Mouse (Mus musculus) macrophage (primary cell): ENCODE data around the gene N4bp2l1. TPM values are rescaled to one million over a fixed set of nuclear protein-coding genes. Genes with fewer than 3 reads are reported as not detected.

Experiments
- H3K27ac ChIP-seq: fragments of 350-480 bp; formaldehyde crosslinking; 2 replicates; pipeline ENCODE4 v1.9.0; 2021
- H3K36me3 ChIP-seq: fragments of 350-480 bp; formaldehyde crosslinking; 2 replicates; pipeline ENCODE4 v1.9.0; 2021; ENCODE audit errors: inconsistent target
- H3K4me3 ChIP-seq: fragments of 350-480 bp; formaldehyde crosslinking; 2 replicates; pipeline ENCODE4 v1.9.0; 2021; ENCODE audit errors: inconsistent target
- H3K79me2 ChIP-seq: fragments of 350-480 bp; formaldehyde crosslinking; 2 replicates; pipeline ENCODE4 v1.9.0; 2021; ENCODE audit errors: inconsistent target
- WGBS: methylation state at CpG from one replicate; pipeline ENCODE4 v1.1.7; 2026; ENCODE audit warnings: inconsistent platforms; ENCODE audit not compliant: missing documents; 5-methylcytosine and 5-hydroxymethylcytosine counted together
- polyA plus RNA-seq: library from polyadenylated mRNA; stranded (reverse); fragments of 250-400 nt; gene quantifications from 3 replicates; pipeline ENCODE4 v1.2.4, GENCODE M21; 2018; ENCODE audit warnings: inconsistent platforms

N4bp2l1 gene
- polyA plus RNA-seq, 1 experiment from 2014 or later: 43.0 TPM

- Histone ChIP-seq H3K4me3 (no peak overlapping the region), H3K27ac (no peak overlapping the region), H3K79me2 (no peaks in the 10 kb centered on the region), H3K36me3 (peaks cover 18% of the 10 kb centered on the region; the same call in 1 of the 2 replicates)
- WGBS: 78% methylated on average over 3 of the region's 3 CpGs
These were observed 30.8 kb downstream of the N4bp2l1 start for GRCm38 (mm10) chr5:150566226-150566625.

DNA sequence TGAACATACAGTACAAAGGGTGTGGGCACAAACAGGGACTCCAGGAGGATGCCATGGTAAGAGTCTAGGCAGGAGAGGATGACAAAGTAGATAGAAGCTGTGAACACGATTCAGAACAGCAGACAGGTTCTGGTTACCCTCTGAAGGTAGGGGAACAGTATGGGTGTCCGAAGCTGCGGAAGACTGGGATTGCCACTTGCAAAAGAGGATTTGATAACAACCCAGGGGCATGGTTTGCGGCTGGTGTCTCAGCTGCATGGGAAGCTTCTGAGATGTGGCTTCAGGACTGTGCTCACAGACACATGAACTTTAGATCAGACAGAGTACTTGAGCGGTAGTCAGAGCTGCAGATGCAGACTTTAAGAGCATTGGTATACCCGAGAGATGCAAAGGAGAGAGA is 32.6 kb downstream of the N4bp2l1 start:
- Histone ChIP-seq H3K79me2 (no peaks in the 10 kb centered on the region), H3K27ac (no peak overlapping the region), H3K36me3 (peaks cover 8% of the 10 kb centered on the region; the same call in 1 of the 2 replicates), H3K4me3 (no peak overlapping the region)
- 90% methylated on average over 6 of the region's 6 CpGs for WGBS

DNA sequence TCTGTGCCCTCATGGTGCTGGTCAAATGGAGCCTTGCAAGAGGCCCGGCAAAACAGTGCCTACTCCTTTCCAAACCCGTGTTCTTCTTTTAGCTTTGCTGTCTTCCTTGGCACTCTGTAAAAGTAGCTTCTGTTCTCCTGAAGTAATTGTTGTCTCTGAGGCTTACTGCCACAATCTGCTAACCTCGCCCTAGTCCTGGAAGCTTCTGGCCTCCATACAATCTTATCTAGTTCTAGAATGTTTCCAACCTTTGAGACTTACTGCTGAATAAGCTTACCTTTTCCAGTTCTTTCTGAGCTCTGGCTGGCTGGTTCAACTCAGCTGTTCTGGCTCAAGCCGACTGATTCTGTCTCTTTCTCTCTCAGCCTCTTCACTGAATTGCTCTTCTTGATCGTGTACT is 35.2 kb downstream of the N4bp2l1 start:
- WGBS: 93% methylated on average over 5 of the region's 5 CpGs
- H3K27ac ChIP-seq: no peak overlapping the region
- no peaks in the 10 kb centered on the region for H3K79me2 ChIP-seq
- H3K36me3 ChIP-seq: no peaks in the 10 kb centered on the region
- no peak overlapping the region for H3K4me3 ChIP-seq

- Histone ChIP-seq H3K79me2 (no peaks in the 10 kb centered on the region), H3K27ac (no peak overlapping the region), H3K36me3 (no peaks in the 10 kb centered on the region), H3K4me3 (no peak overlapping the region)
These were observed 35.6 kb downstream of the N4bp2l1 start for GRCm38 (mm10) chr5:150561376-150561775.

GRCm38 (mm10) chr5:150560851-150561250 is 36.1 kb downstream of the N4bp2l1 start:
- no peak overlapping the region for H3K27ac ChIP-seq
- no peaks in the 10 kb centered on the region for H3K36me3 ChIP-seq
- 94% methylated on average over 5 of the region's 5 CpGs for WGBS
- no peaks in the 10 kb centered on the region for H3K79me2 ChIP-seq
- no peak overlapping the region for H3K4me3 ChIP-seq

DNA sequence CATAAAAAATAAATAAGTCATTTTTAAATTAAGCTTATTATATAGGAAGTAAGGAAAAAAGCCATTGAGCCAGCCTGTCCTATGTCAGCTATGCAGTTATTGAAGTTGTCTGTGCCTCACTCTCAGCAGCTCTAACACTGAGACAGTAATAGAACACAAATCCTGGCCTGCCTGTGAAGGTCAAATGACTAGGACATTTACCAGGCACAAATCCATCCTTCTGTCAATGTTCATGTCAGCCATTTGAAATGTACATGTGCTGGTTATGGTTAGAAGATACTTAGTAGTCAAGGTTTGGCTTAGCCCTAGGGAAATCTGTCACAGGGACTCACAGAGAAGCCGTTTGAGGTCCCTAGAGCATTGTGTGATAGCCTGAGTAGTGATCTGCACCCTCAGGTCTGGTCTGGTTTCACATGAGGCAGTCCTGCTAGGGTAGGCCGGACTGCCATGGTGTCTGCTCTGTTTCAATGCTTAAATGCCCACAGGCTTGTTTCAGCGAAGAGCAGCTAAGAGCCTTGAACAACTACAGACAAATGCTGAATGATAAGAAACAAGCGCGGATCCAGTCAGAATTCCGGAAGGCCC is 37.4 kb downstream of the N4bp2l1 start:
- H3K4me3 ChIP-seq: no peak overlapping the region
- no peaks in the 10 kb centered on the region for H3K36me3 ChIP-seq
- 96% methylated on average over 6 of the region's 6 CpGs for WGBS
- H3K27ac ChIP-seq: no peak overlapping the region
- H3K79me2 ChIP-seq: no peaks in the 10 kb centered on the region

DNA sequence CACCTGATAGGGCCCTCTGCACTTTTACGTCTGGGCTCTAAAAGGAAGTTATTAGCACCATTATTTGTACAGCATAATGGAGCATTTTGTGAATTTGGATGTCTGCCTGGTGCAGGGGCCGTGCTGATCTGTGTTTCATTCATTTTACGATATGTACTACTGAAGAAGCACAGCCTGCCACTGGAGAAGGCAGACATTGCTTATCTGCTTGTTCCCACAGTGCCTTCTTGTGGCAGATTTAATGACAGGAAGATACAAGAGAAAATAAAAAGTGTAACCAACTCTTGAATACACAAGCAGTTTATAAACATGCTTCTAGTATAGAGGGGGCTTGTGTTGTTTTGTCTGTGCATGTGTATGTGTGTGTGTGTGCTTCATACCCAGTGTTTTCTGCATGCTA is 45.4 kb downstream of the N4bp2l1 start:
- Histone ChIP-seq H3K27ac (no peak overlapping the region), H3K36me3 (no peaks in the 10 kb centered on the region), H3K79me2 (no peaks in the 10 kb centered on the region), H3K4me3 (no peak overlapping the region)
- 97% methylated on average over 3 of the region's 3 CpGs for WGBS

DNA sequence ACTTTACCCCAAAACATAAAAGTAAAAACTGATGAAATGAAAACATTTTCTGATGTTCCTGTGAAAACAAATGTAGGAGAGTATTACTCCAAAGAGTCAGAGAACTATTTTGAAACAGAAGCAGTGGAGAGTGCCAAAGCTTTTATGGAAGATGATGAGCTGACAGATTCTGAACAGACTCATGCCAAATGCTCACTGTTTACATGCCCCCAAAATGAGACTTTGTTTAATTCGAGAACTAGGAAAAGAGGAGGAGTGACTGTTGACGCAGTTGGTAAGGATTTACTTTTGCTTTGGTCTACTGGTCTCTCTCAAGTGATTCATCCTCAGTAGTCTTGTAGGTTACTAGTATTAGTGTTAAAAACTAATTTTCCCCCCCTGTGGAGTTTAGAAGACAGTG is 53.8 kb downstream of the N4bp2l1 start:
- Histone ChIP-seq H3K4me3 (no peak overlapping the region), H3K27ac (no peak overlapping the region), H3K79me2 (no peaks in the 10 kb centered on the region), H3K36me3 (no peaks in the 10 kb centered on the region)
- 83% methylated on average over 2 of the region's 2 CpGs for WGBS

DNA sequence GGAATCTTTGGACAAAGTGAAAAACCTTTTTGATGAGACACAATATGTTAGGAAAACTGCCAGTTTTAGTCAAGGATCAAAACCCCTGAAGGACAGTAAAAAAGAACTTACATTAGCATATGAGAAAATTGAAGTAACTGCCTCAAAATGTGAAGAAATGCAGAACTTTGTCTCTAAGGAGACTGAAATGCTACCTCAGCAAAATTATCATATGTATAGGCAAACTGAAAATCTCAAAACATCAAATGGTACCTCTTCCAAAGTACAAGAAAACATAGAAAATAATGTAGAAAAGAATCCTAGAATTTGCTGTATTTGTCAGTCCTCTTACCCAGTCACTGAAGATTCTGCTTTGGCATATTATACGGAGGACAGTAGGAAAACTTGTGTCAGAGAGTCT is 55.7 kb downstream of the N4bp2l1 start:
- no peaks in the 10 kb centered on the region for H3K79me2 ChIP-seq
- H3K27ac ChIP-seq: no peak overlapping the region
- H3K36me3 ChIP-seq: no peaks in the 10 kb centered on the region
- no peak overlapping the region for H3K4me3 ChIP-seq
- 100% methylated on average over 1 of the region's 1 CpGs for WGBS

DNA sequence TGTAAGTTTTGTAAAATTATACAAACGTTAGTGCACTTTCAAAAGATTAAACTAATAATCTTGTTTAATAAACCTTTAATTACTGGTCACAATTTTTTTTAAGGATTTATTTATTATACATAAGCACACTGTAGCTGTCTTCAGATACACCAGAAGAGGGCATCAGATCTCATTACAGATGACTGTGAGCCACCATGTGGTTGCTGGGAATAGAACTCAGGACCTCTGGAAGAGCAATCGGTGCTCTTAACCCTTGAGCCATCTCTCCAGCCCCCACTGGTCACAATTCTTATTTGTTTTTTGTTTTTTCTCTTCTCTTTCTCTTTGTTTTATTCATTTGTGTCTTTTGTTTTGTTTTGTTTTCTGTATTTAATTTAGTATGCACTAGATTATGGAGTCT is 71.7 kb downstream of the N4bp2l1 start:
- Histone ChIP-seq H3K27ac (no peak overlapping the region), H3K4me3 (no peak overlapping the region), H3K79me2 (no peaks in the 10 kb centered on the region), H3K36me3 (no peaks in the 10 kb centered on the region)
- 89% methylated on average over 2 of the region's 2 CpGs for WGBS

DNA sequence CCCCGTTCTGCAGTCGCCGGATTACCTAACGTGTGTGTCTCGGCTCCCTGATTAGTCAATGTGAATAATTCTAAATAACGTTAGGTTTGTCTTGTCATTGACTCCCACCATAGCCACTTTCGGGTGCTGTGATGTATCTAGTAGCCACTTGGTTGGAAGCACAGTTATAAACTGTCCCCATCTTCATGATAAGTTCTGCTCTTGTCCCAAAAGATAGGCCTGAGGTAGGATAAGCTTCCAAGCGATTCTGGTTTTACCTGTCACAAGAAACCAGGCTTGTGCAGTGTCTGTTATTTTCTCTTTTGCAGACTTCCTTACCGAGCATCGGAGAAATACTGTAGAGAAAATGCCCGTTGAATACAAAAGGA is 74.1 kb downstream of the N4bp2l1 start:
- no peaks in the 10 kb centered on the region for H3K79me2 ChIP-seq
- 2% methylated on average over 11 of the region's 11 CpGs for WGBS
- no peak overlapping the region for H3K27ac ChIP-seq
- H3K4me3 ChIP-seq: peak overlapping the region; percentile 58
- no peaks in the 10 kb centered on the region for H3K36me3 ChIP-seq

GRCm38 (mm10) chr5:150521937-150522866 is 74.8 kb downstream of the N4bp2l1 start, which contains the start of gene Brca2:
TSS of gene Brca2 (plus strand) at chr5:150522630.
- H3K27ac ChIP-seq: peak within 1 kb of the TSS; percentile 28; the same call in 1 of the 2 replicates
- peak within 1 kb of the TSS; percentile 58 for H3K4me3 ChIP-seq
- WGBS: 4% methylated on average over 56 of the region's 63 CpGs
- no peaks in the 10 kb centered on the region for H3K36me3 ChIP-seq
- H3K79me2 ChIP-seq: no peaks in the 10 kb centered on the region

Other genes starting within 250 kb of the N4bp2l1 start
- not detected in 3 replicates for gene Zar1l, start 79.0 kb downstream of the N4bp2l1 start, polyA plus RNA-seq
- gene Brca2, start 74.6 kb downstream of the N4bp2l1 start, polyA plus RNA-seq: 1.6 to 5.7 TPM (median 4.2 TPM) in 3 replicates
- 24.6 to 27.4 TPM (median 25.9 TPM) in 3 replicates for gene N4bp2l2, start 69.0 kb upstream of the N4bp2l1 start, polyA plus RNA-seq
- 7.0 to 11.5 TPM (median 8.4 TPM) in 3 replicates for gene Pds5b, start 76.6 kb upstream of the N4bp2l1 start, polyA plus RNA-seq